Mouse (Mus musculus): ENCODE results near the gene Oas1c. TPM values are rescaled to one million over a fixed set of nuclear protein-coding genes. Genes with fewer than 3 reads are reported as not detected.

Oas1c gene
- total RNA-seq, 2 experiments from 2014 or later, result 0.35 to 0.46 TPM

- no peak for DNase-seq (ENCODE audit: low spot score in 2 of 2)
These were observed 29.9 kb downstream of the Oas1c start for GRCm38 (mm10) chr5:120782446-120782845.

GRCm38 (mm10) chr5:120781646-120782045 is 30.7 kb downstream of the Oas1c start:
- peak in 1 of 2 experiments; percentile 12 for DNase-seq (ENCODE audit: low spot score in 2 of 2)

- DNase-seq (ENCODE audit: low spot score in 2 of 2), result no peak
These were observed 32.4 kb downstream of the Oas1c start for GRCm38 (mm10) chr5:120779922-120780321.

GRCm38 (mm10) chr5:120778941-120779340 is 33.4 kb downstream of the Oas1c start:
- DNase-seq (ENCODE audit: low spot score in 2 of 2), result no peak

GRCm38 (mm10) chr5:120777478-120777877 is 34.8 kb downstream of the Oas1c start, which contains the start of gene Oas3:
TSS of gene Oas3 (minus strand) at chr5:120777661.
- no peak for DNase-seq (ENCODE audit: low spot score in 2 of 2)

- DNase-seq (ENCODE audit: low spot score in 2 of 2), result no peak
These were observed 35.5 kb downstream of the Oas1c start for GRCm38 (mm10) chr5:120776801-120777200.

- DNase-seq (ENCODE audit: low spot score in 2 of 2), result no peak
These were observed 36.9 kb downstream of the Oas1c start for GRCm38 (mm10) chr5:120775287-120775985.

GRCm38 (mm10) chr5:120769396-120769795 is 42.9 kb downstream of the Oas1c start:
- no peak for DNase-seq (ENCODE audit: low spot score in 2 of 2)

GRCm38 (mm10) chr5:120765010-120765409 is 47.3 kb downstream of the Oas1c start:
- DNase-seq (ENCODE audit: low spot score in 2 of 2), result no peak

- DNase-seq (ENCODE audit: low spot score in 2 of 2), result no peak
These were observed 50.4 kb downstream of the Oas1c start for GRCm38 (mm10) chr5:120761901-120762300.

GRCm38 (mm10) chr5:120754215-120754614 is 58.1 kb downstream of the Oas1c start:
- no peak for DNase-seq (ENCODE audit: low spot score in 2 of 2)

GRCm38 (mm10) chr5:120752786-120753185 is 59.5 kb downstream of the Oas1c start:
- no peak for DNase-seq (ENCODE audit: low spot score in 2 of 2)

GRCm38 (mm10) chr5:120751206-120751605 is 61.1 kb downstream of the Oas1c start:
- DNase-seq (ENCODE audit: low spot score in 2 of 2), result no peak

Small RNAs within 50 kb of the gene (microRNA-seq; reads per million reads assigned to microRNA genes)
- gene Gm22907, result 0 reads per million in 2 experiments

Other genes with a start within 250 kb of the Oas1c start
- 10 to 100 TPM; 33.9 to 37.0 TPM for gene Tpcn1, start 223.8 kb downstream of the Oas1c start, total RNA-seq (2021)
- gene Iqcd, start 223.5 kb downstream of the Oas1c start, total RNA-seq (2021), result 1 to 10 TPM in 1 of 2 experiments, under 1 TPM in 1; 0.99 to 1.0 TPM
- 10 to 100 TPM; 27.5 to 29.5 TPM for gene Rita1, start 199.9 kb downstream of the Oas1c start, total RNA-seq (2021)
- 10 to 100 TPM; 39.3 to 40.5 TPM for gene Ddx54, start 199.8 kb downstream of the Oas1c start, total RNA-seq (2021)
- under 1 TPM; 0.61 to 0.82 TPM for gene Cfap73, start 178.3 kb downstream of the Oas1c start, total RNA-seq (2021)
- gene Rasal1, start 163.7 kb downstream of the Oas1c start, total RNA-seq (2021), result 10 to 100 TPM; 92.7 to 97.3 TPM
- gene Dtx1, start 100.6 kb downstream of the Oas1c start, total RNA-seq (2021), result 10 to 100 TPM; 70.7 to 75.2 TPM
- gene Oas2, start 62.7 kb downstream of the Oas1c start, total RNA-seq (2021), result under 1 TPM in 1 of 2 experiments, not detected in 1; 0.30 TPM
- gene Oas3, start 34.9 kb downstream of the Oas1c start, total RNA-seq (2021), result not detected
- not detected for gene Oas1e, start 17.0 kb downstream of the Oas1c start, total RNA-seq (2021)
- not detected for gene Oas1f, start 34.9 kb upstream of the Oas1c start, total RNA-seq (2021)
- not detected for gene Oas1h, start 48.9 kb upstream of the Oas1c start, total RNA-seq (2021)
- not detected for gene Oas1g, start 75.1 kb upstream of the Oas1c start, total RNA-seq (2021)
- under 1 TPM in 1 of 2 experiments, not detected in 1; 0.33 TPM for gene Oas1a, start 95.0 kb upstream of the Oas1c start, total RNA-seq (2021)
- not detected for gene Oas1d, start 102.0 kb upstream of the Oas1c start, total RNA-seq (2021)
- gene Rph3a, start 197.6 kb upstream of the Oas1c start, total RNA-seq (2021), result 100 to 1,000 TPM; 217 to 224 TPM